Comparison of ENCODE assay signal across 12 mouse cellular contexts in genomic region chr8:120409371-120410013, GRCm38 (mm10).
A peak's percentile ranks its signal among the peaks of the same experiment; 100 is the strongest.
DNase-seq lines count a peak whose midpoint lies in the region; ATAC-seq and TF ChIP-seq lines count a peak whose summit lies in the region.
"Had no signal": no experiment of that assay in that cellular context is flagged by ENCODE, and none has a peak within 500 bp of the region (broad histone marks: within the 10 kb centered on the region; RNA-seq: fewer than 3 reads in every experiment).

No protein-coding gene starts in this region.

- peak; percentile 80 for DNase-seq in hindbrain, embryonic 10.5 days (ENCODE audit: low spot score)
- DNase-seq in hindbrain, postnatal 0 days (ENCODE audit: low spot score), result no peak
- DNase-seq in liver, embryonic 14.5 days (ENCODE audit: low read depth in 3 of 3, low spot score in 3 of 3), result no peak
- no peak for DNase-seq in right cerebral cortex, postnatal 10 days (ENCODE audit: low spot score in 2 of 2)
- DNase-seq in kidney, adult 8-10 months, result no peak
- no peak for DNase-seq in adrenal gland, postnatal 25 days
- DNase-seq: heart, adult 18-20 months; lung, postnatal 4 days had no signal

- no peaks in the 10 kb centered on the region for H3K36me3 ChIP-seq in hindbrain, embryonic 10.5 days
- H3K36me3 ChIP-seq in hindbrain, postnatal 0 days (ENCODE audit: insufficient read depth, low read length), result no peaks in the 10 kb centered on the region
- no peaks in the 10 kb centered on the region for H3K36me3 ChIP-seq in ES-Bruce4 (ENCODE audit: control insufficient read depth, insufficient read depth, low read length, poor library complexity, severe bottlenecking)
- H3K36me3 ChIP-seq in forebrain, embryonic 12.5 days (replicated peaks), result no peaks in the 10 kb centered on the region
- H3K36me3 ChIP-seq in liver, embryonic 14.5 days (replicated peaks; ENCODE audit: control insufficient read depth, insufficient read depth, low read depth), result no peaks in the 10 kb centered on the region
- H3K36me3 ChIP-seq: hindbrain, embryonic 15.5 days had no signal

- no peak overlapping the region for H3K4me2 ChIP-seq in hindbrain, postnatal 0 days (ENCODE audit: low read depth, low read length)
- no peak overlapping the region for H3K4me2 ChIP-seq in forebrain, embryonic 12.5 days
- no peak overlapping the region for H3K4me2 ChIP-seq in liver, embryonic 14.5 days (ENCODE audit: low read depth)
- H3K4me2 ChIP-seq: hindbrain, embryonic 15.5 days had no signal

- WGBS in hindbrain, embryonic 10.5 days, result 23% methylated on average over 11 of the region's 11 CpGs
- WGBS in hindbrain, postnatal 0 days, result 45% methylated on average over 11 of the region's 11 CpGs
- WGBS in forebrain, embryonic 12.5 days, result 55% methylated on average over 11 of the region's 11 CpGs
- WGBS in liver, embryonic 14.5 days (ENCODE audit: insufficient replicate concordance), result 51% methylated on average over 11 of the region's 11 CpGs

- H3K27me3 ChIP-seq in hindbrain, embryonic 10.5 days (ENCODE audit: insufficient read depth, poor library complexity, severe bottlenecking), result peaks cover 72% of the 10 kb centered on the region
- H3K27me3 ChIP-seq in hindbrain, postnatal 0 days (ENCODE audit: insufficient read depth, low read length), result no peaks in the 10 kb centered on the region
- H3K27me3 ChIP-seq in ES-Bruce4 (ENCODE audit: control insufficient read depth, insufficient read depth, low read length, poor library complexity, severe bottlenecking), result no peaks in the 10 kb centered on the region
- H3K27me3 ChIP-seq in forebrain, embryonic 12.5 days, result peaks cover 48% of the 10 kb centered on the region; the same call in 1 of the 2 replicates
- H3K27me3 ChIP-seq in liver, embryonic 14.5 days (ENCODE audit: control insufficient read depth, insufficient read depth, low read length), result no peaks in the 10 kb centered on the region
- H3K27me3 ChIP-seq: hindbrain, embryonic 15.5 days; Patski had no signal

- no peak overlapping the region for H3K9ac ChIP-seq in hindbrain, postnatal 0 days (replicated peaks; ENCODE audit: low read length)
- no peak overlapping the region for H3K9ac ChIP-seq in ES-Bruce4 (ENCODE audit: low read depth, poor library complexity, severe bottlenecking)
- no peak overlapping the region for H3K9ac ChIP-seq in forebrain, embryonic 12.5 days
- no peak overlapping the region for H3K9ac ChIP-seq in liver, embryonic 14.5 days (replicated peaks)
- H3K9ac ChIP-seq: hindbrain, embryonic 15.5 days had no signal

- 0 out of 2 replicates have a peak, but pooled peaks have one; percentile 12 for TF ChIP-seq EP300 in ES-Bruce4 (IDR thresholded peaks at IDR 0.05; ENCODE audit: insufficient read depth, low read depth, low read length)
- no peak for TF ChIP-seq EP300 in liver, embryonic 14.5 days (IDR thresholded peaks at IDR 0.05; ENCODE audit: low read depth)

- no peaks in the 10 kb centered on the region for H3K9me3 ChIP-seq in hindbrain, embryonic 10.5 days
- no peaks in the 10 kb centered on the region for H3K9me3 ChIP-seq in hindbrain, postnatal 0 days (ENCODE audit: low read length)
- no peaks in the 10 kb centered on the region for H3K9me3 ChIP-seq in ES-Bruce4 (replicated peaks; ENCODE audit: control insufficient read depth, insufficient read depth, low read length, poor library complexity, severe bottlenecking)
- H3K9me3 ChIP-seq in forebrain, embryonic 12.5 days, result no peaks in the 10 kb centered on the region
- H3K9me3 ChIP-seq in liver, embryonic 14.5 days (ENCODE audit: control insufficient read depth, low read length), result no peaks in the 10 kb centered on the region
- H3K9me3 ChIP-seq: hindbrain, embryonic 15.5 days had no signal

- no peak for TF ChIP-seq CTCF in hindbrain, postnatal 0 days (IDR thresholded peaks at IDR 0.05; ENCODE audit: low read depth)
- no peak for TF ChIP-seq CTCF in ES-Bruce4 (IDR thresholded peaks at IDR 0.05; ENCODE audit: low read depth, low read length)
- TF ChIP-seq CTCF in liver, embryonic 14.5 days (IDR thresholded peaks at IDR 0.05; ENCODE audit: low read depth), result no peak

- no peak; the same call in 1 of the 2 replicates for ATAC-seq in hindbrain, postnatal 0 days
- ATAC-seq in forebrain, embryonic 12.5 days (ENCODE audit: low FRiP score), result no peak
- peak; percentile 44 for ATAC-seq in liver, embryonic 14.5 days (ENCODE audit: insufficient read depth)
- ATAC-seq: Patski had no signal

- TF ChIP-seq POLR2A in ES-Bruce4 (IDR thresholded peaks at IDR 0.05; ENCODE audit: insufficient read depth, low read length), result no peak

- peak overlapping the region; percentile 85 for H3K27ac ChIP-seq in hindbrain, embryonic 10.5 days
- H3K27ac ChIP-seq in hindbrain, postnatal 0 days, result no peak overlapping the region
- H3K27ac ChIP-seq in ES-Bruce4 (ENCODE audit: insufficient read depth, low read length), result no peak overlapping the region
- peak overlapping the region; percentile 65; the same call in 1 of the 2 replicates for H3K27ac ChIP-seq in forebrain, embryonic 12.5 days
- no peak overlapping the region for H3K27ac ChIP-seq in liver, embryonic 14.5 days

- H3K4me1 ChIP-seq in hindbrain, embryonic 10.5 days (replicated peaks), result peaks cover 95% of the 10 kb centered on the region
- peaks cover 33% of the 10 kb centered on the region for H3K4me1 ChIP-seq in hindbrain, postnatal 0 days (ENCODE audit: insufficient read depth, low read length)
- peaks cover 11% of the 10 kb centered on the region for H3K4me1 ChIP-seq in ES-Bruce4 (ENCODE audit: control insufficient read depth, insufficient read depth, low read length)
- H3K4me1 ChIP-seq in forebrain, embryonic 12.5 days, result peaks cover 86% of the 10 kb centered on the region
- peaks cover 9 to 28% of the 10 kb centered on the region in 2 experiments for H3K4me1 ChIP-seq in liver, embryonic 14.5 days (replicated peaks; ENCODE audit: control insufficient read depth in 2 of 2, insufficient read depth in 2 of 2, low read length in 1 of 2)

- H3K4me3 ChIP-seq in hindbrain, embryonic 10.5 days, result 0 out of 2 replicates have a peak overlapping the region, but pooled peaks have one; percentile 14
- no peak overlapping the region for H3K4me3 ChIP-seq in hindbrain, postnatal 0 days (ENCODE audit: low read length)
- H3K4me3 ChIP-seq in ES-Bruce4 (ENCODE audit: low read depth, low read length), result no peak overlapping the region
- H3K4me3 ChIP-seq in forebrain, embryonic 12.5 days (replicated peaks), result no peak overlapping the region
- H3K4me3 ChIP-seq in liver, embryonic 14.5 days (ENCODE audit: insufficient read depth in 1 of 2, low read depth in 2 of 2, low read length in 2 of 2), result no peak overlapping the region
- H3K4me3 ChIP-seq: hindbrain, embryonic 15.5 days had no signal

Comparison
In these comparisons a context has a peak if more than half of its experiments do, and no peak if none do; other contexts are left out.
1. H3K27ac ChIP-seq: peak in hindbrain, embryonic 10.5 days (single experiment) and forebrain, embryonic 12.5 days (single experiment); none in hindbrain, postnatal 0 days (single experiment), ES-Bruce4 (single experiment) and liver, embryonic 14.5 days (single experiment).